Comparison of ENCODE assay signal across 17 mouse cellular contexts in genomic region chr2:31200051-31200450, GRCm38 (mm10). TPM values are rescaled to one million over a fixed set of nuclear protein-coding genes. Genes with fewer than 3 reads are reported as not detected.
"Had no signal": no experiment of that assay in that cellular context is flagged by ENCODE, and none has a peak within 500 bp of the region (broad histone marks: within the 10 kb centered on the region; RNA-seq: fewer than 3 reads in every experiment).

No protein-coding gene starts in this region.

- H3K9ac ChIP-seq: kidney, embryonic 15.5 days; limb, embryonic 15.5 days; liver, embryonic 12.5 days; lung, embryonic 14.5 days; midbrain, embryonic 15.5 days; neural tube, embryonic 13.5 days had no signal

- H3K4me2 ChIP-seq: kidney, embryonic 15.5 days; limb, embryonic 15.5 days; liver, embryonic 12.5 days; lung, embryonic 14.5 days; midbrain, embryonic 15.5 days; neural tube, embryonic 13.5 days had no signal

- H3K27ac ChIP-seq: kidney, embryonic 15.5 days; left cerebral cortex, adult 2 months; limb, embryonic 15.5 days; liver, embryonic 12.5 days; midbrain, embryonic 10.5 days; midbrain, embryonic 15.5 days; neural tube, embryonic 13.5 days had no signal

- DNase-seq: kidney, postnatal 14 days; lung, embryonic 14.5 days; lung, postnatal 10 days; lung, postnatal 4 days; retina, postnatal 1 day; right cerebral cortex, postnatal 4 days; spleen, adult 18-20 months; thymus, adult 18-20 months; thymus, postnatal 14 days had no signal

- H3K36me3 ChIP-seq: midbrain, embryonic 15.5 days had no signal

- H3K9me3 ChIP-seq: kidney, embryonic 15.5 days; limb, embryonic 15.5 days; liver, embryonic 12.5 days; midbrain, embryonic 10.5 days; midbrain, embryonic 15.5 days; neural tube, embryonic 13.5 days had no signal

- H3K4me1 ChIP-seq: limb, embryonic 15.5 days; midbrain, embryonic 15.5 days; neural tube, embryonic 13.5 days had no signal

- H3K4me3 ChIP-seq: kidney, embryonic 15.5 days; left cerebral cortex, adult 2 months; limb, embryonic 15.5 days; liver, embryonic 12.5 days; midbrain, embryonic 10.5 days; midbrain, embryonic 15.5 days; neural tube, embryonic 13.5 days had no signal

- ATAC-seq: liver, embryonic 12.5 days; midbrain, embryonic 15.5 days had no signal

- H3K27me3 ChIP-seq: kidney, embryonic 15.5 days; limb, embryonic 15.5 days; liver, embryonic 12.5 days; midbrain, embryonic 15.5 days; neural tube, embryonic 13.5 days had no signal

RNA-seq across cellular contexts. Expression of gene Ncs1, which starts 45.6 kb away (rescaled TPM):
- total RNA-seq: monocyte, adult 5-6 weeks had no signal
